Mouse (Mus musculus) adrenal gland, postnatal 4 days (tissue): Measurements from ENCODE around the gene Plcb2. TPM values are rescaled to one million over a fixed set of nuclear protein-coding genes. Genes with fewer than 3 reads are reported as not detected.
A peak's percentile ranks its signal among the peaks of the same experiment; 100 is the strongest.

ENCODE experiments used
- DNase-seq, 2 experiments: peaks; one replicate each; pipeline ENCODE4 v3.0.0; 2021 to 2022; ENCODE audit warnings: low spot score in 2 of 2, mixed read lengths in 2 of 2
- total RNA-seq, 2 experiments: library from RNA; stranded (reverse); gene quantifications; 2 replicates each; pipeline ENCODE4 v1.2.3; 2021

The Plcb2 gene
- total RNA-seq, 2 experiments from 2014 or later, result 2.2 to 2.7 TPM

GRCm38 (mm10) chr2:118751896-118752791, 23.9 kb upstream of the Plcb2 start:
- no peak for DNase-seq

- DNase-seq, result no peak
These were observed 22.2 kb upstream of the Plcb2 start for GRCm38 (mm10) chr2:118750476-118750875.

- DNase-seq, result no peak
These were observed 21.2 kb upstream of the Plcb2 start for GRCm38 (mm10) chr2:118749341-118749884.

DNA sequence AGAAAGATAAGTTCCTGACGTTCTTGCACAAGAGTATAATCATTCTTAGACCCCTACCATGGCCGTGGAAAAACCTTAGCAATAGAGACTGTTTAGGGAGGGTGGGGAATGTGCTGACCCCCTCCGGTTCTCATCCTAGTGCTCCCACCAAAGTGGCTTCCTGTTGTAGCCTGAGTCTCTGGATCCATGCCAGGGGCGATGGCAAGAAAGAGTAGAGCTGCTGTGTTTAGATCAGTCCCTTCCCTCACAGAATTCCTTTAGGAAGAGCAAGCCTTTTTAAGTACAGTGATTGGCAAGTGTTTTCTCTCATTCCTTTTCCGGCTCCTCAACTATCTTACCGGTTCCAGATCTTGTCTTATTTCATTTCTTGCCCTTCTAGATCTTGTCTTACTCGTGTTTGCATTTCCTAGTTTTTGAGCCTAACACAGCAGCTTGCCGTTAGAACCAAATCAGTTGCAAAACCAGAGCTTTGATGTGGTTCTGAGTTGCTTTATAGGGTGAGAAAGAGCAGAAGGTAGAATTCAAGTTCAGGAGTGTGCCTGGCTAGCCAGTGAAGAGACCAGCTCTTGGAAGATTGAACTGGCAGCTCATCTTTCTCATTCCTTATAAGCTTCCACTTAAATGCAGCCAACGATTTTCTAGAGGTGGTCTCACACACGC, 19.2 kb upstream of the Plcb2 start:
- DNase-seq, result no peak

DNA sequence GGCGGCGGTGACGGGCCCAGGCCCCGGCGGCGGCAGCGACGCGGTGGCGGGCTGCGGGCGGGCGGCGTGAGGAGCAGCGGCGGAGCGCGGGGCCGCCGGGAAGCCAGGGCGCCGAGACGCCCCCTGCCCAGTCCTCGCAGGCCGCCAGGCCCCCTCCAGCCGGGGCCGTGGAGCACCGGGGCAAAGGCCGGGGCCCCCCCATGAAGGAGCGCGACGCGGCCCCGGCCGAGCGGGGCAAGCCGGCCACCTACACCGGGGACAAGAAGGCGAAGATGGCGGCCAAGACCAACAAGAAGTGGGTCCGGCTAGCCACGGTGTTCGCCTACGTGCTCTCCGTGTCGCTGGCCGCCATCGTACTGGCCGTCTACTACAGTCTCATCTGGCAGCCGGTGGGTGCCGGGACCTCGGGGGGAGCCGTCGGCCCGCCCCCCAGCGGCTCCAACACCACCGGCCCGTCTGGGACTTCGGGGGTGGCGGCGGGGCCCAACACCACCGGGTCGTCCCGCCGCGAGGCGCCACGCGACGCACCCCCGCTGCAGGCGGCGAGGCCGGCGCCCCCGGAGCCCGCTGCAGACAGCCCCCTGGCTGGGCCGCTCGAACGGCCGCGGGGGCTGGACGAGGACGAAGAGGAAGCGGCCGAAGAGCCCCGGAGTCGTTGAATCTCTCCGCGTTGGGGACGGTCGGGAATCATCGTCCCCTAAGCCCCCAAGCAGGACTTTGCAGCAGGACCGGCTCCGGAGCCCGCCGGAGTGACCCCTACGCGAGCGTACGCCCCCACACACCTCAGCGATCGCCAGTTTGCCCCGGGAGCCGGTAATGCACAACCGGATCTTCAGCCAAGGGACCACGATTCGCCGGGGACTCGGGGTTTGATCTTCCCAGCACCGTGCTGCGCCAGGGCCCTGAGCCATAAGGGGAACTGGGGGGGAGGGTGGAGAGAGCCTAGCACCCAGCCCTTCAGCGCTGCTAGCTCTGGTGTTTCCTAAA, 18.0 kb upstream of the Plcb2 start:
- no peak for DNase-seq

GRCm38 (mm10) chr2:118745232-118745884, 17.1 kb upstream of the Plcb2 start, which contains the start of gene Inafm2:
TSS of gene Inafm2 (plus strand) at chr2:118745758.
- DNase-seq, result peak; percentile 77 to 87

DNA sequence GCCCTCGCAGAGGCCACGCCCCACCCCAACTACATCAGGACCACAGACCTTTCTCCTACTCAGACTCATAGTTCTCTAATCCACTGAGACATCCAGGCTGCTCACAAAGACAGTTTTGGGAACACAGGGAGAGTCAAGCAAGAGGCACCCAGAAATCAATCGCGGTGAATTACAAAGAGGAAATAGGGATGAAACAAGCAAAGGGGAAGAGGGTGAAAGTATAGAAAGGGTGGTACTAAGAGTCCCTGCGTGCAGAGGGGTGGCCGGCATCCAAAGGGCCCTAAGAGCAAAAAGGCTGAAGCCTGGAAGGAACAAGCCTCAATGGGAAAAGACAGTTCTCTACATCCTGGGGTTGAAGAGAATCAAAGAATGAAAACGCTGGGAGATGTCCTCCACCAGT, 16.4 kb upstream of the Plcb2 start:
- no peak for DNase-seq

DNA sequence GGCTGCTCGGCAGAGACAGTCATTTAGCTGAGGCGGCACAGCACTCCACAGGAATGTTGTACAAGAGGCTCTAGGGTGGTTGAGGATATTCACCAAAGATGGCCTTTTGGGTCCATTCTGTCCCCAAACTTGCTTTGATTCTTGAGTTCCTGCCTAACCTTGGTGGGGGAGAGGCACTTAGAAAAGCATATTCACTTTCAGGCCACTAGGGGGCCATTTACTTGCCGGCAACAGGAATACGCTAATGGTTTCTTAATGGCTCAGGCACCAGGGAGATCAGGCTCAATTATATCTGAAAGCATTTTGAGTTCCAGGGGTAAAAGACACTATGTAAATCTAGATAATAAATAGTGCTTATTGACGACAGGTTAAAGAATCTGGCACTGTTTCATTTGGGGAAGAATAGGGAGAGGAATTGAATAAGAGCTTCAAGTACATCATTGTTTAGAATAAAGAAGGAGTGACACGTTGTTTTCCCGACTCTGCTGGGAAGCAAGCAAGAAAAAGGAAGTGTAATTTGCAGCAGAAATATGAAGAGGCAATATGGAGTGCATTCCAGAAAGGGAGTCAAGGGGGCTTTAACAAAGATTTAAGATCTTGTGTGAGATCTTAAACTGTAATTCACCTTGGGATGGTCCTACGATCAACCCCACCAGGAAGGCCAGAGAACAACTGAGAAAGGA, 15.2 kb upstream of the Plcb2 start:
- no peak for DNase-seq

GRCm38 (mm10) chr2:118741183-118741582, 12.9 kb upstream of the Plcb2 start:
- no peak for DNase-seq

DNA sequence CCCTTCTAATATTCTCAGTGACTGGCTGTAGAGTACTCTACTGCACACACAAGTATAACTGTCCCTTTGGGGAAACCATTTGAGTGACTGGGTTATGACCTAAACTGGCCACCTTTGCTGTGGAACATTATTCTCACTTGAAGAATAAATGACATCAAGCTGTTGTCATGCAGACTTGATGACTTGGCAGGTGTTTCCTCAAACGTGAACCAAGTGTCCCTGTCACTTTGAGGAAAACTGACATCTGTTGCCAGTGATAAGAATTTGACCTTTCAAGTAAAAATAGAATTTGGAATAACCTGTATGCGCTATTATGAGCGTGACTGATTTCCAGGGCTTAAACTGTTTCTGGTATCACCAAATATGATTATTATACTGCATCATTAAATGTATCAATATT, 12.1 kb upstream of the Plcb2 start:
- no peak for DNase-seq

DNA sequence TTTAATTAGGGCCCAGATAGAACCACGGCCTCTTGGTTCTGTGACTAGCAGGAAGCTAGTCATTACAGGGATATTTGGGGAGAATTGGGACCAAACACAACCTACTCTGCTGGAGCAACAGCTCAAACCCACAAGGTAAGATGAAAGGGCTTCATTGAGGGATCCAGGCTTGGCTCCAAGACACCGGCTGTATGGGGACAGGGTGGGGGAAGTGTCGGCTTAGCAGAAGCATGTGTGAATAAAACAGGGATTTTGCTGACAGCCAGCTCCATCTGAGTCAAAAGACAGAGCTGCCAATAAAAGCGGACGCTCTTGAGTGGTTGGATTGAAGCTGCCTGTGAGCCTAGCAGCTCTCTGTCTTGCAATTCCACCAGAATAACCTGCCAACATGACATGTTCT, 5.1 kb upstream of the Plcb2 start:
- no peak for DNase-seq

GRCm38 (mm10) chr2:118731981-118732380, 3.7 kb upstream of the Plcb2 start:
- no peak for DNase-seq

DNA sequence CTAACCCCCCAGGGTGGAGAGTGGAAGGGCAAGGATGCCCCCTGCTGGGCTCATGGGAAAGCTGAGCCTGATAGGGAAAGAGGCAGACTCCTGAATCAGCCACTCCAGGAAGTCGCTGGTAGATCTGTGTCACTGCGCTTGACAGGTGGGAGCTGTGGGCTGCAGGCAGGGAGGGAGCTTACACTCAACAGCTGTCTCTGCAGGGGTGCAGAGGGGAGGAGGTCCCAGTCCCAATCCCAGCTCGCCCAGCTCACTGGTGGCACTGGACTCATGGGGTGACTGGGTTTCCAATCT, 2.3 kb upstream of the Plcb2 start:
- peak; percentile 70 to 71 for DNase-seq

DNA sequence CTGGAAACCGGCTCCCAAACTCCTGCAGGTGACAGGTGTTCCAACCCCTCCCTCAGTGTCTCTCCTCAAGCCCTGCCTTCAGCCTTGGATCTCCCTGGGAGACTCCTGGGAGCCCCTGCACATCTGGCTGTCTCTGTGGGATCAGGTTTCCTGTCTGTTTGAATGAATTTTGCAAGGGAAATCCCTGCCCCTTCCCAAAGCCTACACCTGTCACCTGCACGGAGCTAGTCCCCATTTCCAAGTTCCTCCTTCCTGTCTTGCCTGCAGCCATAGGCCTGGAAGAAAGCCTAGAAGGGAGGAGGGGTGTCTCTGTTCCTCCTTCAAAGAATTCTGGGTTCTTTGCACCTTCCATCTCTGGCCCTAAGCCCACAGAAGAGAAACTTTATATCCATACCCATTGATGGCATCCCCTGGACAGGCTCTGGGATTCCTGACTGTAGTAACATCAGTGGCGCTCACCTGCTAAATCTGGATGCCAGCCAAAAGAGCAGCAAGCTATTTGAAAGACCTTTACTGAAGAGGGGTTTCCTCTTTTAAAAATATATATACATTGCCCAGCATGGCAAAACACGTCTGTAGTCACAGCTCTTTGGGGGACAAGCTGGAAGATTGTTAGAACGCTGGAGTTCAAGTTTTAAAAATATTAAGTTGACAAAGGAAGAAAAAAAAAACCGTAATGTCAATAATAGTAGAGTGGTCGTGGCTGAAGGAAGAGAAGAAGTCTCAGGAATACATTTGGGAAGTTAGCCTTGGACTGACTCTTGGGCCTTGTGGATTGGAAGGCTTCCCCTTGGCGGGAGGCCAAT, 1.8 kb upstream of the Plcb2 start:
- DNase-seq, result no peak

GRCm38 (mm10) chr2:118729194-118729593, 956 bp upstream of the Plcb2 start:
- no peak for DNase-seq

DNA sequence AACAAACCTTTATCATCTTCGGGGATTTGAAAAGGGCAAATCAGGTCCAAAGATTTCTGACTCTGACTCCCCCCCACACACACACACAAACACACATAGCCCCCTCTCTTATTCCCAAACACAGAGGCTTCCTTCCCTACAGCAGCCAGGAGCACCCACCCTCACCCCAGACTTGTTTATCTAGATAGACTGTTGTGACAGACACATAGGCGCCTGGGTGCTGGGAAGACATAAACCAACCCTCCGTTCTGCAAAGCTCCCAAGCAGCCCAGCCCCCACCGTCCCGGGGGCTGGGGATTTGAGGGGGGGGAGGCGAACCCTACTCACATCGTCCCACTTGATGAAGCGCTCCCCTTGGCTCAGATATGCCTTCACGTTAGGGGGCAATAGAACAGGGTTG, 327 bp downstream of the Plcb2 start:
- DNase-seq, result no peak

- DNase-seq, result no peak
These were observed 1.4 kb downstream of the Plcb2 start for GRCm38 (mm10) chr2:118726873-118727272.

GRCm38 (mm10) chr2:118725511-118725910, 2.7 kb downstream of the Plcb2 start:
- no peak for DNase-seq
